Mouse (Mus musculus) central nervous system, embryonic 18 days (tissue): ENCODE data around the gene Setmar. TPM values are rescaled to one million over a fixed set of nuclear protein-coding genes. Genes with fewer than 3 reads are reported as not detected.

ENCODE experiments used
- polyA plus RNA-seq: library from polyadenylated mRNA; depleted of rRNA; stranded (reverse); fragments of >200 nt; gene quantifications from 2 replicates; pipeline ENCODE4 v1.2.3, GENCODE M21; 2012; rRNA removed

The Setmar gene
- 5.1 and 6.4 TPM in 2 replicates for polyA plus RNA-seq

DNA sequence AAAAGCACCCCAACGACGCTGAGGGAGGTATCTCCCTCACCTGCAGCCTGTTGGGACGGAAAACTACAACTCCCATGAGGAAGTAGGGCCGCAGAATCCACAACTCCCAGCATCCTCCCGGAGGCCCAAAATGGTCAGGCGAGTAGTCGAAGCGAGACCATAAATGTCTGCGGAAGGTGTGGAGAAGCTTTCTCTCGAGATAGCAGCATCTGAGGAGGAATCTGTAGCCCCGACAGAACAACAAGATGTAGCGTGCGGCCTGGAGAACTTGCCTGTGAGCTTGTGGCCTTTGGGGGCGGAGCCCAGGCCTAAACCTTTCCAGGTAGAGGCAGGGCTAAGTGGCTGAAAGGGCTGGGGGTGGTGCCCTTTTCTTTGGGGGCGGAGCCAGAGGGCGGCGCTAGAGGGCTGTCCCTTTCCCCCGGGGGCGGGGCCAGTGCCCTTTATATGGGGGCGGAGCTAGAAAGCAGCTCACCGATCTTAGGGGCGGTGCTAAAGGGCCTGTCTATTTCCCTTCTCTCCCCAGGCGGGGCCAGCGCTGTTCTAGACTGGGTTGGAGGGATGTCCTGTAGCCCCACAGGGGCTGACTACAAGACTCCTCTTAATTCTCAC lies at the start of gene Setmar:
Gene Setmar (plus strand): TSS at position 128 of the 609 bp plus-strand sequence.

Other genes starting within 250 kb of the Setmar start
- gene Sumf1, start 120.5 kb downstream of the Setmar start, polyA plus RNA-seq: 7.9 and 9.6 TPM in 2 replicates
- gene Itpr1, start 148.1 kb downstream of the Setmar start, polyA plus RNA-seq: 18.8 TPM in 2 replicates